Mouse (Mus musculus): ENCODE measurements around the gene Acsf3. TPM values are rescaled to one million over a fixed set of nuclear protein-coding genes. Genes with fewer than 3 reads are reported as not detected.

The Acsf3 gene
- polyA plus RNA-seq, 1 experiment from 2014 or later = 13.8 TPM

GRCm38 (mm10) chr8:122836696-122837095 is 61.4 kb downstream of the Acsf3 start:
- Histone ChIP-seq H3K27ac (no peak overlapping the region), H3K4me3 (no peak overlapping the region), H3K27me3 (0 out of 2 replicates have a peak, but pooled peaks cover 5% of the 10 kb centered on the region), H3K9ac (no peak overlapping the region), H3K36me3 (no peaks in the 10 kb centered on the region), H3K4me2 (no peak overlapping the region), H3K4me1 (replicated peaks) (no peaks in the 10 kb centered on the region), H3K9me3 (replicated peaks) (no peaks in the 10 kb centered on the region)
- WGBS = 83% methylated on average over 13 of the region's 13 CpGs
- ATAC-seq (replicated peaks; ENCODE audit: insufficient number of reproducible peaks, insufficient read depth, low FRiP score, low read depth) = no peak

GRCm38 (mm10) chr8:122844161-122844560 is 68.9 kb downstream of the Acsf3 start:
- peaks cover 3% of the 10 kb centered on the region for H3K27me3 ChIP-seq
- no peak for ATAC-seq (replicated peaks; ENCODE audit: insufficient number of reproducible peaks, insufficient read depth, low FRiP score, low read depth)
- H3K36me3 ChIP-seq = no peaks in the 10 kb centered on the region
- no peak overlapping the region for H3K4me3 ChIP-seq
- 64% methylated on average over 3 of the region's 3 CpGs for WGBS
- no peak overlapping the region for H3K9ac ChIP-seq
- H3K4me1 ChIP-seq (replicated peaks) = peaks cover 23% of the 10 kb centered on the region
- no peak overlapping the region for H3K27ac ChIP-seq
- no peaks in the 10 kb centered on the region for H3K9me3 ChIP-seq (replicated peaks)
- H3K4me2 ChIP-seq = no peak overlapping the region

GRCm38 (mm10) chr8:122845662-122846061 is 70.4 kb downstream of the Acsf3 start:
- no peaks in the 10 kb centered on the region for H3K9me3 ChIP-seq (replicated peaks)
- WGBS = 51% methylated on average over 4 of the region's 4 CpGs
- H3K4me3 ChIP-seq = no peak overlapping the region
- no peak overlapping the region for H3K9ac ChIP-seq
- H3K27ac ChIP-seq = no peak overlapping the region
- H3K36me3 ChIP-seq = no peaks in the 10 kb centered on the region
- no peak for ATAC-seq (replicated peaks; ENCODE audit: insufficient number of reproducible peaks, insufficient read depth, low FRiP score, low read depth)
- H3K4me2 ChIP-seq = no peak overlapping the region
- peaks cover 9% of the 10 kb centered on the region for H3K27me3 ChIP-seq
- peaks cover 23% of the 10 kb centered on the region for H3K4me1 ChIP-seq (replicated peaks)

DNA sequence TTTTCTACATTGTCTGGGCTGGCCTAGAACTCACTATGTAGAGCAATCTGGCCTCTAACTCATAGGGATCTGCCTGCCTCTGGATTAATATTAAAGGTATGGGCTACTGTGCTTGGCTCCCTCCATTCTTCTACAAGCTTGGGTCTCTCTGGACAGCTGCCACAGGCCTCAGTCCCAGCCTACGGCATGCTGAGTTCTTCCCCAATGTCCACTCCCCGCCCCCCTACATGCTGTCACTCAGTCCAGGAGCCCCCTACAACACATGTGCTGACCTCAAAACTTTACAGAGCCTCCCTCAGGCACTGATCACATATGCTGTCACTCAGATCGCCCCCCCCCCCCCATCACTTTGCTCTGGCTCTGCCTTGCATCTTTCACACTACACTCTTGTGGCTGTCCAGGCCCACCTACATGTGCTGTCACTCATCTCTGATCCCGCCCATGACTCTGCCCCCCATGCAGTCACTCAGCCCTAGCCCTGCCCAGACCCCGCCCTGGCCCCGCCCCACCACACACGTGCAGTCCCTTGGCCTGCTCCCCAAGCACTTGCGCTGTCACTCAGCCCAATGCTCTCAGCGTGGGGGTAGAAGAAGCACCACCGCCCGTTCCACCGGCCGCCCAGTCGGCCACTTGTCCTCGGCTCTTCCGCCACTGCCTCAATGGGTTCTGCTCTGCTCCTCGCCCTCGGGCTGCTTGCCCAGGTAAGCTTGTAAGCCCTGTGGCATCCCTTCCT is 72.7 kb downstream of the Acsf3 start, which contains the start of gene Cdh15:
Gene Cdh15 (plus strand): TSS at position 138 of the 733 bp plus-strand sequence.
- peak; percentile 84 for ATAC-seq (replicated peaks; ENCODE audit: insufficient number of reproducible peaks, insufficient read depth, low FRiP score, low read depth)
- Histone ChIP-seq H3K9ac (no peak within 1 kb of the TSS), H3K4me3 (0 out of 2 replicates have a peak within 1 kb of the TSS, but pooled peaks have one; percentile 3), H3K27me3 (peaks cover 19% of the 10 kb centered on the region; the same call in 1 of the 2 replicates), H3K4me1 (replicated peaks) (peaks cover 24% of the 10 kb centered on the region), H3K36me3 (no peaks in the 10 kb centered on the region), H3K9me3 (replicated peaks) (no peaks in the 10 kb centered on the region), H3K27ac (no peak within 1 kb of the TSS), H3K4me2 (peak within 1 kb of the TSS; percentile 42)
- WGBS = 13% methylated on average over 17 of the region's 18 CpGs

DNA sequence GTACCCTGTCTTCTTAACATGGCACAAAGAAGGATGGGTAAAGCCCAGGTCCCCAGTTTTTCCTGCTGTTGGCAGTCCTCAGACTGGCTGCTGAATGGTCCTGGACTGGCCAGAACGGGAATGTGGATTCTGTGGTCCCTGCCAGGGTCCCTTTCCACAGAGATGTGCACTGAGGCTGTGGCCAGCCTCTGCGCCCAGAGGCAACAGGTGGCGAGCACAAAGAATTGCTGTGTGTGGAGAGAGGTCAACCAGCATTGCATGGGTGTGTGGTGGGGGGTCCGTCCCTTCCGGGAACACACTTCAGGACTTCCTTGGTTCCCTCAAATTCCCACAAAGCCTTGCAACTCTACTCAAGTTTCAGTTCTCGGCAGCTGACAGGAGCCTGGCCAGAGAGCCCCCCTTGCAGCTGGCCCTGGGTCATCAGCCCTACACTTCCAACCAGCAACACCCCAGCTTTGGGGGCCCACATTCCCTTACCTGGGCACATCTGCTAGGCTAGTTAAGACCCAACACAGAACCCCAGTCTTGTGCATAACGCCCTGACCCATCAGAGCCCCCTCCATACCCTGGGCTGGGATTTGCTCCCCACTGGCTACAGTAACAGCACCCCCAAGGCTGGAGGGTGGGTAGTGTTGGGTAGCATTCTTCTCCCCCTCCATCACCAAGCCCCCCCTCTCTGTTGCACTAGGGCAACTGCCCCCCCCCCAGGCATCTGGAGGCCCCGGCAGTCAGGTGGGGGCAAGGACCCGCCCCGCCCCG is 74.0 kb downstream of the Acsf3 start:
- Histone ChIP-seq H3K4me1 (replicated peaks) (peaks cover 30% of the 10 kb centered on the region), H3K9ac (no peak overlapping the region)
- ATAC-seq (replicated peaks; ENCODE audit: insufficient number of reproducible peaks, insufficient read depth, low FRiP score, low read depth) = no peak

DNA sequence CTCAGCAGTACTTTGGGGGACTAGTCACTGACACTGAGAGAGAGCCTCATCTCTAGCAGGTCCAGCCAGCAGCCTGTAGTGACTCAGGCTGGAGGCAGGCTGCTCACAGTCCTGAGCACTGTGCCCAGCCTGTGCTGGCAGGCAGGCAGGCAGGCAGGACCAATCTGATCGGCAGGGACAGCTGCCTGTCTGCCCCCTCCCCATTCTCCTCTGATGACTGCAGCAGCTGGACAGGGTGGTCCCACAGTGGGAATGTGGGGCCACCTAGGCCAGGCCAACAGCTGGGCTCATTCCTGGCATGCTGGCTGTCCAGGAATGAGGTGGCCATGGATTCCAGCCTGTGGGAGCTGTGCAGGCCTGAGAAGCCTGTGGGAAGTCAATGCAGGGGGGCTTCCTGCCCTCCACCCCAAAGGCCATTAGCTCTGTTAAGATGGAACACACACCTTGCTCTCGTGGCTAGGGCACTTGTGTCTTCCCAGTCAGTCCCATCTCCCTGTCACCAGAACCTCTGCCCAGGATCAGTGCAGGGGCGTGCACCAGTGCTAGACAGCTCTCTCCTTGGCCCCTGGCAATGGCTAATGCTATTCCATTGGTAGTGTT is 75.5 kb downstream of the Acsf3 start:
- peaks cover 21% of the 10 kb centered on the region; the same call in 1 of the 2 replicates for H3K27me3 ChIP-seq
- H3K27ac ChIP-seq = no peak overlapping the region
- H3K9ac ChIP-seq = no peak overlapping the region
- no peak for ATAC-seq (replicated peaks; ENCODE audit: insufficient number of reproducible peaks, insufficient read depth, low FRiP score, low read depth)
- no peak overlapping the region for H3K4me3 ChIP-seq
- 58% methylated on average over 3 of the region's 3 CpGs for WGBS
- H3K36me3 ChIP-seq = no peaks in the 10 kb centered on the region
- H3K9me3 ChIP-seq (replicated peaks) = no peaks in the 10 kb centered on the region
- H3K4me1 ChIP-seq (replicated peaks) = peaks cover 28% of the 10 kb centered on the region
- no peak overlapping the region for H3K4me2 ChIP-seq

More for the DNA sequence above, 74.0 kb downstream of the Acsf3 start:
- peaks cover 20% of the 10 kb centered on the region; the same call in 1 of the 2 replicates for H3K27me3 ChIP-seq
- no peak overlapping the region for H3K4me3 ChIP-seq
- WGBS = 75% methylated on average over 11 of the region's 11 CpGs
- H3K27ac ChIP-seq = no peak overlapping the region
- H3K9me3 ChIP-seq (replicated peaks) = no peaks in the 10 kb centered on the region
- H3K4me2 ChIP-seq = no peak overlapping the region
- H3K36me3 ChIP-seq = no peaks in the 10 kb centered on the region

GRCm38 (mm10) chr8:122851692-122852545 is 76.6 kb downstream of the Acsf3 start:
- no peak overlapping the region for H3K4me2 ChIP-seq
- 75% methylated on average over 12 of the region's 12 CpGs for WGBS
- H3K4me1 ChIP-seq (replicated peaks) = peaks cover 19% of the 10 kb centered on the region
- no peak overlapping the region for H3K4me3 ChIP-seq
- H3K27me3 ChIP-seq = peaks cover 21% of the 10 kb centered on the region; the same call in 1 of the 2 replicates
- no peak overlapping the region for H3K27ac ChIP-seq
- ATAC-seq (replicated peaks; ENCODE audit: insufficient number of reproducible peaks, insufficient read depth, low FRiP score, low read depth) = no peak
- no peaks in the 10 kb centered on the region for H3K9me3 ChIP-seq (replicated peaks)
- H3K36me3 ChIP-seq = no peaks in the 10 kb centered on the region
- no peak overlapping the region for H3K9ac ChIP-seq

DNA sequence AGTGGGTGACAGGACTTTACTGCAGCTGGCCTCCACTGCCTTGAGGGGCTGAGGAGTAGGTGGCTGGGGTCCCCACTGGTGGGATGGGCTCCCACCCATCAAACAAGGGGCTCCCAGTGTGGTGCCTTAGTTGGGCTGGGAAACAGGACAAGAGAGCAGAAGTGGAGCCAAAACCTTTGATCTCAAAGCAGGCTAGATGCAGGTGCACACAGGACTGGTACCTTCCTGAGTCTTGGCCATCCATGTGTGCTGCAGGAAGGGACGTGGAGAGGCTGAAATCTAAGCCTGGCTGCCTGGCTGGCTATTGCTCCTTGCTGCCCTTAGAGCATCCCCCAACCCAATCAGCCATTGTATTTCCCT is 77.2 kb downstream of the Acsf3 start:
- no peak overlapping the region for H3K4me3 ChIP-seq
- no peaks in the 10 kb centered on the region for H3K36me3 ChIP-seq
- H3K4me2 ChIP-seq = no peak overlapping the region
- no peaks in the 10 kb centered on the region for H3K9me3 ChIP-seq (replicated peaks)
- peaks cover 18% of the 10 kb centered on the region for H3K4me1 ChIP-seq (replicated peaks)
- H3K9ac ChIP-seq = no peak overlapping the region
- H3K27me3 ChIP-seq = peaks cover 21% of the 10 kb centered on the region; the same call in 1 of the 2 replicates
- ATAC-seq (replicated peaks; ENCODE audit: insufficient number of reproducible peaks, insufficient read depth, low FRiP score, low read depth) = no peak
- no peak overlapping the region for H3K27ac ChIP-seq
- 81% methylated on average over 1 of the region's 1 CpGs for WGBS

- no peak for ATAC-seq (replicated peaks; ENCODE audit: insufficient number of reproducible peaks, insufficient read depth, low FRiP score, low read depth)
- H3K4me1 ChIP-seq (replicated peaks) = peaks cover 10% of the 10 kb centered on the region
- WGBS = 36% methylated on average over 11 of the region's 11 CpGs
- no peak overlapping the region for H3K4me2 ChIP-seq
- no peak overlapping the region for H3K27ac ChIP-seq
- H3K36me3 ChIP-seq = no peaks in the 10 kb centered on the region
- H3K9ac ChIP-seq = no peak overlapping the region
- no peaks in the 10 kb centered on the region for H3K9me3 ChIP-seq (replicated peaks)
- H3K4me3 ChIP-seq = no peak overlapping the region
- peaks cover 21% of the 10 kb centered on the region; the same call in 1 of the 2 replicates for H3K27me3 ChIP-seq
Observed at GRCm38 (mm10) chr8:122853340-122853771, 78.1 kb downstream of the Acsf3 start.

DNA sequence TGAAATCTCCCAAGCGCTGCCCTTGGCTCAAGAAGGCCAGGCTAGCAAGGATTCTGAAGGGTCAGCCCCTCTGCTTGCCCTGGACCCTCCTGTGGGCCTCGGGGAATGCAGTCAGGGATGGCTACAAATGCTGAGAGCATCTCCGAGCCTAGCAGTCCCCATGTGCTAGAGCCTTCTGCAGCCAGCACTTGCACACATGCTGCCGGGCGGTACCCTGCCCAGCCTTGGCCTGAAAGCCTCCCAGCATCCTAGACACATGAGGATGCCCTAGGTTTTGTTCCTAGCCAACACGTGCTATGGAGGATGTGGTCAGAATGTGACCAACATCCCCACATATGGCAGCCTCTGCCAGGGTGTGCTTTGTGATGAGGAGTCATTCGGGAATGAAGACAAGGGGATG is 79.1 kb downstream of the Acsf3 start:
- WGBS = 69% methylated on average over 7 of the region's 7 CpGs
- Histone ChIP-seq H3K9ac (no peak overlapping the region), H3K4me2 (no peak overlapping the region), H3K27me3 (peaks cover 16% of the 10 kb centered on the region; the same call in 1 of the 2 replicates), H3K36me3 (no peaks in the 10 kb centered on the region), H3K9me3 (replicated peaks) (no peaks in the 10 kb centered on the region), H3K4me3 (no peak overlapping the region), H3K27ac (no peak overlapping the region), H3K4me1 (replicated peaks) (peaks cover 7% of the 10 kb centered on the region; the same call in 1 of the 2 replicates)
- no peak for ATAC-seq (replicated peaks; ENCODE audit: insufficient number of reproducible peaks, insufficient read depth, low FRiP score, low read depth)

All from heart, embryonic 15.5 days (tissue).